Mouse (Mus musculus) erythroblast, embryonic 14.5 days (primary cell): ENCODE results near the gene Ppfia2. TPM values are rescaled to one million over a fixed set of nuclear protein-coding genes. Genes with fewer than 3 reads are reported as not detected.

Experiments
- H3K27me3 ChIP-seq: 2 replicates; pipeline ENCODE4 v1.6.1; 2012; ENCODE audit warnings: inconsistent platforms; ENCODE audit not compliant: control insufficient read depth
- H3K36me3 ChIP-seq: 2 replicates; pipeline ENCODE4 v1.6.1; 2012; ENCODE audit warnings: mild to moderate bottlenecking, inconsistent platforms; ENCODE audit not compliant: control insufficient read depth
- H3K4me1 ChIP-seq: 2 replicates; pipeline ENCODE4 v1.6.1; 2012; ENCODE audit warnings: inconsistent platforms; ENCODE audit not compliant: control insufficient read depth
- H3K4me3 ChIP-seq: replicated peaks from 2 replicates; pipeline ENCODE3; 2012; ENCODE audit warnings: moderate library complexity, mild to moderate bottlenecking, inconsistent platforms
- H3K9me3 ChIP-seq: 2 replicates; pipeline ENCODE4 v1.6.1; 2012; ENCODE audit warnings: low read length, inconsistent platforms, mixed read lengths; ENCODE audit not compliant: control insufficient read depth
- GATA1 ChIP-seq: IDR thresholded peaks from 2 replicates; pipeline ENCODE4 v1.6.1; 2012; ENCODE audit warnings: low read length, inconsistent platforms, mixed read lengths
- TAL1 ChIP-seq: IDR thresholded peaks from 3 replicates; pipeline ENCODE4 v1.6.1; 2012; ENCODE audit warnings: low read length, inconsistent platforms, mixed read lengths
- polyA plus RNA-seq: library from polyadenylated mRNA; stranded (reverse); fragments of >175 nt; gene quantifications from 2 replicates; pipeline ENCODE4 v1.2.3, GENCODE M21; 2012

Gene Ppfia2
- polyA plus RNA-seq, 1 experiment = not detected

DNA sequence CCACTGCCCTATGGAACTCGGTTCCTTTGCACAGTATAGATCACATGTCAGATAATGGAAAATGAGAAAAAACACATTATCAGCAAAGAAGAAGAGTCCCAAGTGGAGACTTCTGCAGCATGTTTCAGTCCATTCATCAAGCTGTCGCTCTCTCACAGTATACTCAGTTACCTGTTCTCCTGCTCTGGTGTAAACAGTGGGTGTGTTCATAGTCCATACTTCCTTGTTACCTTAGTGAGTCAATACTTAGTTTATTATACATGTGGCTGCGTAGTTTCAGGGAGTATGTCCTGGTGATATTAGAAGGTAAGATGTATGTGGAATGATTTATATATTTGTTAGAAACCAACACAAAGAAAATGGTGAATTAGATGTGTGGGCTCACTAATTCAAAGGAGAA, 454.7 kb downstream of the Ppfia2 start:
- Histone ChIP-seq H3K4me1 (no peaks in the 10 kb centered on the region), H3K27me3 (no peaks in the 10 kb centered on the region), H3K36me3 (no peaks in the 10 kb centered on the region), H3K9me3 (peaks cover 9% of the 10 kb centered on the region; the same call in 1 of the 2 replicates), H3K4me3 (no peak overlapping the region)
- TF ChIP-seq GATA1 (no peak), TAL1 (no peak)

GRCm38 (mm10) chr10:106928576-106929332, 458.6 kb downstream of the Ppfia2 start:
- Histone ChIP-seq H3K27me3 (no peaks in the 10 kb centered on the region), H3K4me3 (no peak overlapping the region), H3K36me3 (no peaks in the 10 kb centered on the region), H3K4me1 (no peaks in the 10 kb centered on the region), H3K9me3 (peaks cover 7% of the 10 kb centered on the region; the same call in 1 of the 2 replicates)
- no peak for TF ChIP-seq TAL1
- no peak for TF ChIP-seq GATA1

- no peak for TF ChIP-seq GATA1
- Histone ChIP-seq H3K4me3 (no peak overlapping the region), H3K4me1 (no peaks in the 10 kb centered on the region), H3K27me3 (no peaks in the 10 kb centered on the region), H3K9me3 (0 out of 2 replicates have a peak, but pooled peaks cover 2% of the 10 kb centered on the region), H3K36me3 (no peaks in the 10 kb centered on the region)
Measured at GRCm38 (mm10) chr10:106932571-106933073, 462.5 kb downstream of the Ppfia2 start.

DNA sequence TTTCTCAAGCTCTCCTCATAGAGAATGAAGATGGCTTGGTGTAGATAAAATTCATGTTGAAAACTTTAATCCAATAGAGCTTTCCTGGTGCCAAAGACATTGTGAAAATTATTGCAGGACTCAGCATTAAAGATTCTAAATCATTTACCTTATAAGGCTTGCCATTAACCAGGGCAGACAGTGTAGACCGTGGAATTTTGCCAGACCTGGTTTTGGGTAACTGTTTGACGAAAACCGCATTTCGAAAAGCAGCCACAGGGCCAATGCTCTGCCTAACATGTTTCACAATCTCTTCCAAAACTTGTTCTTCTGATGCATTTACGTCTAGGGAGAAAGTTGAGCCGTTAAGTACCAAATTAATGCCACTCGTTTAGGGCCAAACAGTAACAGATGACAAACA, 466.9 kb downstream of the Ppfia2 start:
- no peaks in the 10 kb centered on the region for H3K27me3 ChIP-seq
- H3K36me3 ChIP-seq = no peaks in the 10 kb centered on the region
- TF ChIP-seq GATA1 (no peak), TAL1 (no peak)
- no peaks in the 10 kb centered on the region for H3K4me1 ChIP-seq
- 0 out of 2 replicates have a peak, but pooled peaks cover 2% of the 10 kb centered on the region for H3K9me3 ChIP-seq
- no peak overlapping the region for H3K4me3 ChIP-seq

DNA sequence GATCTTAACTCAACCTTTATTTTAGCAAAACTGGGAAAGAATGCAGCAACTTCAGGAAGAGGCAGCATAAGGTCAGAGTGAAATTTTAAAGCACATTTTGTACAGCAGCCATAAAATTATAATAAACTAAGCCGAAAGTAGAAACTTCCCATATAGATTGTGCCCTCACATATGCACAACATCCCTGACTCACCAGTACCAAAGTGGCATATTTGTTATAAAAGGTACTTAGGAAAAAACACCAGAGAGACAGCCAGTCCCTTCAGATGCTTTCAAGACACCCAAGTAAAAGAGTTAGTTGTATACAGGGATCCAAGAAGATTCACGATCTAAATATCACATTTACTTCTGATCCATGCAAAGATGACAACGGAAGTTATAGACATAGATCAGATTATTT, 468.7 kb downstream of the Ppfia2 start:
- TF ChIP-seq TAL1 (no peak), GATA1 (no peak)
- Histone ChIP-seq H3K4me3 (no peak overlapping the region), H3K27me3 (no peaks in the 10 kb centered on the region), H3K4me1 (no peaks in the 10 kb centered on the region), H3K36me3 (no peaks in the 10 kb centered on the region), H3K9me3 (0 out of 2 replicates have a peak, but pooled peaks cover 2% of the 10 kb centered on the region)

GRCm38 (mm10) chr10:106939441-106939840, 469.3 kb downstream of the Ppfia2 start:
- no peak for TF ChIP-seq TAL1
- no peak for TF ChIP-seq GATA1
- no peaks in the 10 kb centered on the region for H3K4me1 ChIP-seq
- no peak overlapping the region for H3K4me3 ChIP-seq
- H3K9me3 ChIP-seq = 0 out of 2 replicates have a peak, but pooled peaks cover 2% of the 10 kb centered on the region
- no peaks in the 10 kb centered on the region for H3K36me3 ChIP-seq
- H3K27me3 ChIP-seq = no peaks in the 10 kb centered on the region

GRCm38 (mm10) chr10:106941380-106941779, 471.2 kb downstream of the Ppfia2 start:
- 0 out of 2 replicates have a peak, but pooled peaks cover 2% of the 10 kb centered on the region for H3K9me3 ChIP-seq
- H3K4me1 ChIP-seq = no peaks in the 10 kb centered on the region
- H3K27me3 ChIP-seq = no peaks in the 10 kb centered on the region
- no peak for TF ChIP-seq TAL1
- no peak for TF ChIP-seq GATA1
- no peaks in the 10 kb centered on the region for H3K36me3 ChIP-seq
- no peak overlapping the region for H3K4me3 ChIP-seq

GRCm38 (mm10) chr10:106959026-106959425, 488.9 kb downstream of the Ppfia2 start:
- H3K4me3 ChIP-seq = no peak overlapping the region
- H3K36me3 ChIP-seq = no peaks in the 10 kb centered on the region
- H3K9me3 ChIP-seq = peaks cover 4% of the 10 kb centered on the region; the same call in 1 of the 2 replicates
- H3K27me3 ChIP-seq = no peaks in the 10 kb centered on the region
- H3K4me1 ChIP-seq = no peaks in the 10 kb centered on the region
- no peak for TF ChIP-seq GATA1
- TF ChIP-seq TAL1 = no peak

DNA sequence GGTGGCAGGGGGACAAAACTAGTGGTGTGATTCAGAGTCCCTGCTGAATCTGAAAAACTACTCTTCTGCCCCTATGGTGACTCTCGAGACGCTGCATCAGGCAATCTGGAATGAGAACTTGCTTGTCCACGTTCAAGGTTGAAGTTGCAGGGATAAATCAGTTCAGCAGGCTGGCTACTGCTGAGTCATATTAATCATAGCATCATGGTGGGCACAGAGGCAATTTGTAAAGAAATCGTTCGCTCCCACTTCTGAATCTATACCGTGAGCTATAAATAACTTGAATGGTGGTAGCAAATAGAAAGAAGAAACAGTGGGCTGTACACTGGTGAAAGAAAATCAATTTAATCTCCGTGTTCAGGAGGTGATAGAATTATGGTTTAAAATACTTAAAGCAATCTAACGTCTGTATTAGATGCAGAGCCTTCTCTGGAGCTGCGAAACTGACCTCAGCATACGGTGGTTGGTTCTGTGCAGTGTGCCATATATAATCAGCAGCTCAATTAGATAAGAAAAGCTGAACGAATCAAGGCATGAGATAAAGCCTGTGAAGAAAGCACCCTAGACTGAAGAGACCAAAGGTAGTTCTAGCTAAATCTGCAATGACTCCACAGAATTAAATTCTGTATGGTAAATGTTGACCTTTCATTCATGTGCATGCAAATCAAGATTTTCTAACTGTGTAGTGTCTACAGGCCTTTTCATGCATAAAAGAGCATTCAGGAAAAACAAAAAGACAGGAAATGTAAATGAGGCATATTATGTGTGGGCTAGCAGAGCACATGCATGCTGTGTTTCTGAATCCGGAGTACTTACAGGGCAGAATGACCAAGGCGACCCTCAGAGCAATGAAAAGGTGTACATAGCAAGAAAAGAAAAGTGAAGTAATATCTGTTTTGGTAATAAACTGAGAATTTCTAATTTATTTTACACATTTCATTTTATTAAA, 505.3 kb downstream of the Ppfia2 start:
- no peak for TF ChIP-seq GATA1
- TF ChIP-seq TAL1 = no peak
- no peaks in the 10 kb centered on the region for H3K4me1 ChIP-seq
- no peak overlapping the region for H3K4me3 ChIP-seq
- H3K9me3 ChIP-seq = no peaks in the 10 kb centered on the region
- H3K36me3 ChIP-seq = no peaks in the 10 kb centered on the region
- H3K27me3 ChIP-seq = no peaks in the 10 kb centered on the region
